Comparison of ENCODE assay signal across 8 mouse cellular contexts in the genomic region with DNA sequence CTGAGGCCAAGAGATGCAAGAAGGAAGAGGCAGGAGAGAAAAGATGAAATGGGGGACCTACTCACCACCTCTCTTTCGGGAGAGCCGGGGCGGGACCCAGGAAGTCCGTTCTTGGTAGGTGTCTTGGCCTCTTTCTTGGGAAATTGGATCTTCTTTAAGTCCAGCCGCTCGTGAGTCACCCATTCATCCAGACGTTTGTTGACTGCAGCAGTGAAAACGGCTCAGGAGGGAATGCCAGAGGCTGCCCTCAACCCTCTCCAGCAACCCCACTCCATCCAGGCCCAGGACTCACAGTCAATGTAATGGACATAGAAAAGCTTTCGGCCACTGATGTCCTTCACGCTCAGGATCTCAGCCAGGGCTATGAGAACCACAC. TPM values are rescaled to one million over a fixed set of nuclear protein-coding genes. Genes with fewer than 3 reads are reported as not detected.
DNase-seq lines count a peak whose midpoint lies in the region; ATAC-seq and TF ChIP-seq lines count a peak whose summit lies in the region.

No protein-coding gene starts in this region.

- H3K4me3 ChIP-seq in heart, embryonic 13.5 days: peak overlapping the region; percentile 71
- peak overlapping the region; percentile 93 for H3K4me3 ChIP-seq in E14TG2a.4 (replicated peaks; ENCODE audit: low read length)
- H3K4me3 ChIP-seq in forebrain, embryonic 12.5 days (replicated peaks): peak overlapping the region; percentile 66
- H3K4me3 ChIP-seq in liver, embryonic 14.5 days (ENCODE audit: insufficient read depth in 1 of 2, low read depth in 2 of 2, low read length in 2 of 2): peak overlapping the region; percentile 76 to 79

- H3K9ac ChIP-seq in heart, embryonic 13.5 days: peak overlapping the region; percentile 86
- peak overlapping the region; percentile 73 for H3K9ac ChIP-seq in forebrain, embryonic 12.5 days
- peak overlapping the region; percentile 75 for H3K9ac ChIP-seq in liver, embryonic 14.5 days (replicated peaks)

- WGBS in heart, embryonic 13.5 days: 53% methylated on average over 10 of the region's 10 CpGs
- WGBS in forebrain, embryonic 12.5 days: 59% methylated on average over 10 of the region's 10 CpGs
- 61% methylated on average over 10 of the region's 10 CpGs for WGBS in liver, embryonic 14.5 days (ENCODE audit: insufficient replicate concordance)

- H3K9me3 ChIP-seq in heart, embryonic 13.5 days: no peaks in the 10 kb centered on the region
- H3K9me3 ChIP-seq in E14TG2a.4 (ENCODE audit: low read length): no peaks in the 10 kb centered on the region
- H3K9me3 ChIP-seq in forebrain, embryonic 12.5 days: no peaks in the 10 kb centered on the region
- no peaks in the 10 kb centered on the region for H3K9me3 ChIP-seq in liver, embryonic 14.5 days (ENCODE audit: control insufficient read depth, low read length)

- H3K4me1 ChIP-seq in heart, embryonic 13.5 days: peaks cover 27% of the 10 kb centered on the region
- H3K4me1 ChIP-seq in E14TG2a.4 (replicated peaks; ENCODE audit: low read depth, low read length): peaks cover 64% of the 10 kb centered on the region
- peaks cover 22% of the 10 kb centered on the region for H3K4me1 ChIP-seq in forebrain, embryonic 12.5 days
- H3K4me1 ChIP-seq in liver, embryonic 14.5 days (replicated peaks; ENCODE audit: control insufficient read depth in 2 of 2, insufficient read depth in 2 of 2, low read length in 1 of 2): peaks cover 19 to 28% of the 10 kb centered on the region in 2 experiments

- peak overlapping the region; percentile 96 for H3K27ac ChIP-seq in heart, embryonic 13.5 days (replicated peaks)
- H3K27ac ChIP-seq in forebrain, embryonic 12.5 days: peak overlapping the region; percentile 97
- peak overlapping the region; percentile 65; the same call in 1 of the 2 replicates for H3K27ac ChIP-seq in liver, embryonic 14.5 days

- 0 out of 2 replicates have a peak, but pooled peaks have one; percentile 14 for ATAC-seq in heart, embryonic 13.5 days (ENCODE audit: extremely low read depth, insufficient number of reproducible peaks, low FRiP score, low TSS enrichment)
- ATAC-seq in forebrain, embryonic 12.5 days (ENCODE audit: low FRiP score): no peak
- ATAC-seq in liver, embryonic 14.5 days (ENCODE audit: insufficient read depth): no peak

- H3K4me2 ChIP-seq in heart, embryonic 13.5 days: peak overlapping the region; percentile 88
- H3K4me2 ChIP-seq in forebrain, embryonic 12.5 days: peak overlapping the region; percentile 70
- peak overlapping the region; percentile 63 for H3K4me2 ChIP-seq in liver, embryonic 14.5 days (ENCODE audit: low read depth)

- TF ChIP-seq CTCF in E14TG2a.4 (conservative IDR thresholded peaks at IDR 0.05; ENCODE audit: low read length): no peak
- no peak for TF ChIP-seq CTCF in liver, embryonic 14.5 days (IDR thresholded peaks at IDR 0.05; ENCODE audit: low read depth)

- H3K27me3 ChIP-seq in heart, embryonic 13.5 days (replicated peaks): peaks cover 4% of the 10 kb centered on the region; the same call in 1 of the 2 replicates
- no peaks in the 10 kb centered on the region for H3K27me3 ChIP-seq in E14TG2a.4 (ENCODE audit: insufficient read depth, low read length)
- peaks cover 8% of the 10 kb centered on the region; the same call in 1 of the 2 replicates for H3K27me3 ChIP-seq in forebrain, embryonic 12.5 days
- no peaks in the 10 kb centered on the region for H3K27me3 ChIP-seq in liver, embryonic 14.5 days (ENCODE audit: control insufficient read depth, insufficient read depth, low read length)

- no peak for DNase-seq in heart, postnatal 4 days
- no peak for DNase-seq in liver, embryonic 14.5 days (ENCODE audit: low read depth in 3 of 3, low spot score in 3 of 3)
- no peak for DNase-seq in right cerebral cortex, postnatal 14 days
- no peak for DNase-seq in cerebellum, adult 9-10 months
- no peak for DNase-seq in embryo, embryonic 9.5 days (ENCODE audit: extremely low spot score)

- peaks cover 49% of the 10 kb centered on the region for H3K36me3 ChIP-seq in heart, embryonic 13.5 days
- peaks cover 50% of the 10 kb centered on the region for H3K36me3 ChIP-seq in E14TG2a.4 (ENCODE audit: insufficient read depth, low read length)
- peaks cover 47% of the 10 kb centered on the region for H3K36me3 ChIP-seq in forebrain, embryonic 12.5 days (replicated peaks)
- H3K36me3 ChIP-seq in liver, embryonic 14.5 days (replicated peaks; ENCODE audit: control insufficient read depth, insufficient read depth, low read depth): peaks cover 32% of the 10 kb centered on the region

- no peak for TF ChIP-seq EP300 in liver, embryonic 14.5 days (IDR thresholded peaks at IDR 0.05; ENCODE audit: low read depth)

RNA-seq across cellular contexts. Expression of a gene that starts 0.9 kb away (rescaled TPM):
- polyA plus RNA-seq in heart, embryonic 13.5 days (2015; fragmentation: Nextera tagmentation; extraction: Ambion mirVana): 31.0 and 31.5 TPM in 2 replicates
- total RNA-seq in heart, postnatal 4 days (2021): 10 to 100 TPM; 38.3 to 49.2 TPM
- polyA plus RNA-seq in forebrain, embryonic 12.5 days (2016; fragmentation: Nextera tagmentation; extraction: Ambion mirVana): 65.7 and 77.2 TPM in 2 replicates
- polyA plus RNA-seq in liver, embryonic 14.5 days (2012; rRNA removed): 21.0 and 25.6 TPM in 2 replicates
- polyA plus RNA-seq in liver, embryonic 14.5 days (2014; fragmentation: Nextera tagmentation; extraction: Ambion mirVana): 8.5 and 10.0 TPM in 2 replicates

RNA-seq across cellular contexts. Expression of a gene that starts 7.5 kb away (rescaled TPM):
- 109 and 113 TPM in 2 replicates for polyA plus RNA-seq in heart, embryonic 13.5 days (2015; fragmentation: Nextera tagmentation; extraction: Ambion mirVana)
- total RNA-seq in heart, postnatal 4 days (2021): 10 to 100 TPM; 92.4 to 94.5 TPM
- polyA plus RNA-seq in forebrain, embryonic 12.5 days (2016; fragmentation: Nextera tagmentation; extraction: Ambion mirVana): 162 and 191 TPM in 2 replicates
- polyA plus RNA-seq in liver, embryonic 14.5 days (2012; rRNA removed): 69.9 and 87.7 TPM in 2 replicates
- 115 and 129 TPM in 2 replicates for polyA plus RNA-seq in liver, embryonic 14.5 days (2014; fragmentation: Nextera tagmentation; extraction: Ambion mirVana)

RNA-seq across cellular contexts. Expression of a gene that starts 28.1 kb away (rescaled TPM):
- 35.9 and 37.4 TPM in 2 replicates for polyA plus RNA-seq in heart, embryonic 13.5 days (2015; fragmentation: Nextera tagmentation; extraction: Ambion mirVana)
- total RNA-seq in heart, postnatal 4 days (2021): 10 to 100 TPM; 33.0 to 38.6 TPM
- 34.1 and 36.9 TPM in 2 replicates for polyA plus RNA-seq in forebrain, embryonic 12.5 days (2016; fragmentation: Nextera tagmentation; extraction: Ambion mirVana)
- polyA plus RNA-seq in liver, embryonic 14.5 days (2012; rRNA removed): 14.8 and 19.9 TPM in 2 replicates
- polyA plus RNA-seq in liver, embryonic 14.5 days (2014; fragmentation: Nextera tagmentation; extraction: Ambion mirVana): 18.9 and 21.9 TPM in 2 replicates

RNA-seq across cellular contexts. Expression of a gene that starts 41.3 kb away (rescaled TPM):
- 2.2 and 2.7 TPM in 2 replicates for polyA plus RNA-seq in heart, embryonic 13.5 days (2015; fragmentation: Nextera tagmentation; extraction: Ambion mirVana)
- total RNA-seq in heart, postnatal 4 days (2021): 1 to 10 TPM; 3.8 to 4.6 TPM
- 1.6 TPM in 2 replicates for polyA plus RNA-seq in forebrain, embryonic 12.5 days (2016; fragmentation: Nextera tagmentation; extraction: Ambion mirVana)
- polyA plus RNA-seq in liver, embryonic 14.5 days (2012; rRNA removed): 1.3 and 1.5 TPM in 2 replicates
- 1.4 and 1.8 TPM in 2 replicates for polyA plus RNA-seq in liver, embryonic 14.5 days (2014; fragmentation: Nextera tagmentation; extraction: Ambion mirVana)

RNA-seq across cellular contexts. Expression of a gene that starts 48.7 kb away (rescaled TPM):
- 0.07 and 0.13 TPM in 2 replicates for polyA plus RNA-seq in heart, embryonic 13.5 days (2015; fragmentation: Nextera tagmentation; extraction: Ambion mirVana)
- total RNA-seq in heart, postnatal 4 days (2021): not detected
- polyA plus RNA-seq in forebrain, embryonic 12.5 days (2016; fragmentation: Nextera tagmentation; extraction: Ambion mirVana): 0.22 and 0.27 TPM in 2 replicates
- polyA plus RNA-seq in liver, embryonic 14.5 days (2012; rRNA removed): 0.01 and 0.02 TPM in 2 replicates
- not detected in 2 replicates for polyA plus RNA-seq in liver, embryonic 14.5 days (2014; fragmentation: Nextera tagmentation; extraction: Ambion mirVana)
